Mouse (Mus musculus): ENCODE results near the gene Gm32717. TPM values are rescaled to one million over a fixed set of nuclear protein-coding genes. Genes with fewer than 3 reads are reported as not detected.
"Not testable (repeated sequence)": the region's sequence is repeated elsewhere in the genome, so short reads cannot be mapped to it uniquely, and the experiment has no call there.

Gm32717 gene
- polyA plus RNA-seq, 1 experiment: not detected

DNA sequence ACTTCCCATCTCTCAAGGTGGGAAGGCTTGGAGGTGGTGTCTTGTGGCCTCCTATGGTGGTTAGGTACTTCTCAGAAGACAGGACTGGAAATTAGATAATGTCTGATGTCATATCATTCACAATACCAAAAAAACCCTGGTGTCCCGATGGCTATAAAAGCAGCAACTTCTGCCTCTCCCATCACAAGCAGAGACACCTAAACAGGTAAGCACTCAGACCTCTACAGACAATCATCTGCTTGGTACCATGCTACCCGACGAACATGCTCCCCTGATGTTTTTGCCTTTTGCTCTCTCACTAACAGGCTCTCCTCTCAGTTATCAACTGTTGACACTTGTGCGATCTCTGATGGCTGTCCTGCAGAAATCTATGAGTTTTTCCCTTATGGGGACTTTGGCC lies 35.9 kb downstream of the Gm32717 start, which contains the start of gene Il22:
TSS of gene Il22 (plus strand) at position 301 of the 400 bp plus-strand sequence.
- Histone ChIP-seq H3K4me3 (ENCODE audit: insufficient read depth, low read length) (no peak within 1 kb of the TSS), H3K27ac (ENCODE audit: insufficient read depth, low read length) (no peak within 1 kb of the TSS), H3K4me1 (ENCODE audit: control insufficient read depth, insufficient read depth, low read length) (no peaks in the 10 kb centered on the region)
- no peak for TF ChIP-seq CTCF (IDR thresholded peaks at IDR 0.05; ENCODE audit: extremely low read depth, insufficient read depth, low read length)
- no peak for TF ChIP-seq POLR2A (IDR thresholded peaks at IDR 0.05; ENCODE audit: extremely low read depth, insufficient read depth, low read length)

DNA sequence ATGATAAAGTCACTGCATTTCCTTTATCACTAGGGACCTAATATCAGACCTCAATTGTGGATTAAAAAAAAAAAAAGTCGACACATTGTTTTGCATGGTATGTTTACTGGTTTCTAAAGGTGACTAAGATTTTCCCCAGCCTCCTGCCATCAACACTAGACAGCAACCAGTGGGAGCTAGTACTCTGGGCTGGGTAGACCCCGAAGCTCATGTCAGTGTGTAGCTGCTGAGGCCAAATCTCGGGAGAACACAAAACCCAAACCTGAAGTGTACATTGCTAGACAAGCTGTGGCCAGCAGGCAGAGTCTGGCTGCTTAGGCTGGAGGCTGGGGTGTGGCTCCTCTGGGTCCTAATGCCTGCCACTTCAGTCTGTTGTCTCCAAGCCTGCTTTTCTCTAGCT lies 45.4 kb downstream of the Gm32717 start:
- H3K4me1 ChIP-seq (ENCODE audit: control insufficient read depth, insufficient read depth, low read length); H3K27ac ChIP-seq (ENCODE audit: insufficient read depth, low read length); H3K4me3 ChIP-seq (ENCODE audit: insufficient read depth, low read length): not testable (repeated sequence)

Other genes with a start within 250 kb of the Gm32717 start
- 11.3 and 12.0 TPM in 2 replicates for gene Mdm1, start 99.0 kb downstream of the Gm32717 start, polyA plus RNA-seq (2012; rRNA removed)
- gene Il22, start 35.8 kb downstream of the Gm32717 start, polyA plus RNA-seq (2012; rRNA removed): 0.15 and 0.29 TPM in 2 replicates
- 0.08 TPM in 1 of 2 replicates, not detected in the other for gene Gm32802, start 17.9 kb upstream of the Gm32717 start, polyA plus RNA-seq (2012; rRNA removed)
- 0.23 and 0.32 TPM in 2 replicates for gene Iltifb, start 54.3 kb upstream of the Gm32717 start, polyA plus RNA-seq (2012; rRNA removed)
- gene Gm9040, start 86.2 kb upstream of the Gm32717 start, polyA plus RNA-seq (2012; rRNA removed): not detected in 2 replicates
- not detected in 2 replicates for gene Gm9044, start 91.6 kb upstream of the Gm32717 start, polyA plus RNA-seq (2012; rRNA removed)
- 0.04 and 0.08 TPM in 2 replicates for gene Gm9045, start 97.1 kb upstream of the Gm32717 start, polyA plus RNA-seq (2012; rRNA removed)
- gene Gm9046, start 102.5 kb upstream of the Gm32717 start, polyA plus RNA-seq (2012; rRNA removed): not detected in 2 replicates
- gene Gm9048, start 107.9 kb upstream of the Gm32717 start, polyA plus RNA-seq (2012; rRNA removed): not detected in 2 replicates
- 0.04 and 0.08 TPM in 2 replicates for gene Gm9049, start 113.3 kb upstream of the Gm32717 start, polyA plus RNA-seq (2012; rRNA removed)
- gene Ifng, start 200.3 kb upstream of the Gm32717 start, polyA plus RNA-seq (2012; rRNA removed): not detected in 2 replicates